Mouse (Mus musculus) left cerebral cortex, adult 6 months (tissue): Measurements from ENCODE around the gene Mettl24. TPM values are rescaled to one million over a fixed set of nuclear protein-coding genes. Genes with fewer than 3 reads are reported as not detected.

Experiments used
- long read RNA-seq, 2 experiments: library from polyadenylated mRNA; unstranded; transcript quantifications; one replicate each; pipeline ENCODE4 v2.0.0; 2019 to 2020
- polyA plus RNA-seq: library from polyadenylated mRNA; unstranded; fragments of <200 nt; fragmentation: Nextera tagmentation; gene quantifications from 2 replicates; pipeline ENCODE4 v1.2.3, GENCODE M21; 2021

Mettl24 gene
- 1.6 and 2.4 TPM in 2 replicates for polyA plus RNA-seq
- long read RNA-seq, experiment 1, partial matches to known transcripts, result 1 of 9 reads
- long read RNA-seq, experiment 1, other reads (novel, unspliced or antisense), result 7 of 9 reads
- long read RNA-seq, experiment 2, result 0 reads

DNA sequence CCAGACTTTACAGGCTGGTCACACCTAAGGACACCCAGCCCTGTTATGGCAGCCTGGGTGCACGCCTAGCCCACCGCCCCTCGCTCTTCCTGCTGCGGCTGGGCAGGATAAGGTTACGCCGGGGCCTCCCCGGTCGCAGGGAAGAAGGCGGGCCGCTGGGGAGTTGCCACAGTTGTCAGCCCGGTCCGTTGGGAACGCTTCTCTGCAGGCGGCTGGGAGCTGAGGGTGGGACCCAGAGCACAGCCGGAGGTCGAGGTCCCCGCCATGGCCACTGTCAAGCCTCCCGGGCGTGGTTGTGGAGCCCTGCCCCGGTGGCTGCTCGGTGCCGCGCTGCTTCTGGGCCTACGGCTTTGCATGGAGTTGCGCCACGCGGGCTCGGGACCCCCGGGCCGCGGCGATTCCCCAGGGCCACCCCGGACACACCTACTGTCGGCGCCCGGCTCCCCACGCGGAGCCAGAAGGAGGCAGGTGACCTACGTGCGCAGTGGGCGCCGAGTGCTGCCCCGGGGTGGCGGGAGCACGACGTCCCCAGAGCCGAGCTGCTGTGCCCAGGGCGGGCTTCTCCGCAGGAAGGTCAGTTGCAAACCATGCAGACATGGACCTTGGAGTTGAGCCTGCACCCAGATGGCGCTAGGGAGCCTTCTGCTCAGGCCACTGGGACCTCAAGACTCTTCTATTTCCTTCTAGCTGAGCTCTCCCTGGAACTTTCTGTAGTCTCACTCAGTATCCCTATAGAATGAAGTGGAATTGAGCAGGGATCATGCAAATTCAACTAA lies at the start of gene Mettl24:
Gene Mettl24 (plus strand): TSS at position 191 of the 776 bp plus-strand sequence.

Other genes with a start within 250 kb of the Mettl24 start
- gene Slc22a16, start 112.9 kb upstream of the Mettl24 start, polyA plus RNA-seq, result not detected in 2 replicates
- 7.8 and 8.2 TPM in 2 replicates for gene Ddo, start 53.3 kb upstream of the Mettl24 start, polyA plus RNA-seq
- 16.4 and 22.4 TPM in 2 replicates for gene Cdc40, start 200.0 kb downstream of the Mettl24 start, polyA plus RNA-seq
- gene Wasf1, start 200.2 kb downstream of the Mettl24 start, polyA plus RNA-seq, result 54.0 and 153 TPM in 2 replicates